Mouse (Mus musculus): ENCODE results near the gene Slc2a9.

DNA sequence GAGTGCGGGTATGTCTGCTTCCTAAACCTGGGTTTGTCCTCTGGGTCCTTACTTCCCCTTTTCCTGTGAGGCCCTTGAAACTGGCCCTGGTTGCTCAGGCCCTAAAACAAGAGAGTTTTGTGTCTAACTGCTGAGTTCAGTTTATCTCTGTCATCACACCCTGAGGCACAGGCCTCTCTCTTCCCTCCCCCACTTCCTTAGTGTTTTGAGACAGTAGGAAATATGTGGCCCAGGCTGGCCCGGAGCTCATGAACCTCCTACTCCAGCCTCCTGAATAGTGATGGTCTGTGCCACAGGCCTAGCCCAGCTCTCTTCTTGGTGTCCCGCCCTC is 2.5 kb upstream of the Slc2a9 start:
- TF ChIP-seq CTCF (IDR thresholded peaks at IDR 0.05; ENCODE audit: control insufficient read depth, insufficient read depth, insufficient read length) (no peak), MAX (IDR thresholded peaks at IDR 0.05) (no peak), CEBPB (IDR thresholded peaks at IDR 0.05; ENCODE audit: low read depth) (no peak), USF1 (IDR thresholded peaks at IDR 0.05; ENCODE audit: low read depth) (no peak), MYOG (IDR thresholded peaks at IDR 0.05; ENCODE audit: control insufficient read depth, extremely low read depth, insufficient read length) (no peak)
